Mouse (Mus musculus) E14TG2a.4 (cell line): Measurements from ENCODE around the gene Myl7.

Experiments
- CTCF ChIP-seq: conservative IDR thresholded peaks from 2 replicates; pipeline ENCODE4 v1.5.1; 2014; ENCODE audit warnings: low read length
- NANOG ChIP-seq: IDR thresholded peaks from 2 replicates; pipeline ENCODE4 v1.6.1; 2014; ENCODE audit warnings: borderline replicate concordance, low read length, mixed read lengths

DNA sequence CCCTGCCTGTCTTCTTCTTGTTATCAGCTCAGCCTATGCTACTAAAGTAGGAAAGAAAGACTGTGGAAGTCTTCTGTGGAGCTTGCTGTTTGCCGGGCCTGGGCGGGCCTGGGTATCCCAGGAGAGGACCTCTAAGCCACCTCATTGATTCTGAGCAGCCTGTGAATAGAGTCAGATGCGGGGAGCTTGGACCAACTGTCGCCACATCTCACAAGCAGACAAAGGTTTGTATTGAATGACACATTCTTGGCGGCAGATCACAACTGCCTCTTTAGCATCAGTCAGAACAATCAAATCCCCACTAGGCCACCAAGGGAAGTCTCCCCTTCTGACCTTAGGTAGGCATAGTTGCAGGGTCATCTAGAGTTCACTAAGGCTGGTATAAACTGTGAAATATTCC, 11.3 kb downstream of the Myl7 start:
- TF ChIP-seq CTCF = no peak
- peak; percentile 82 for TF ChIP-seq NANOG
